8 mouse cellular contexts compared by ENCODE assay signal in the genomic region with DNA sequence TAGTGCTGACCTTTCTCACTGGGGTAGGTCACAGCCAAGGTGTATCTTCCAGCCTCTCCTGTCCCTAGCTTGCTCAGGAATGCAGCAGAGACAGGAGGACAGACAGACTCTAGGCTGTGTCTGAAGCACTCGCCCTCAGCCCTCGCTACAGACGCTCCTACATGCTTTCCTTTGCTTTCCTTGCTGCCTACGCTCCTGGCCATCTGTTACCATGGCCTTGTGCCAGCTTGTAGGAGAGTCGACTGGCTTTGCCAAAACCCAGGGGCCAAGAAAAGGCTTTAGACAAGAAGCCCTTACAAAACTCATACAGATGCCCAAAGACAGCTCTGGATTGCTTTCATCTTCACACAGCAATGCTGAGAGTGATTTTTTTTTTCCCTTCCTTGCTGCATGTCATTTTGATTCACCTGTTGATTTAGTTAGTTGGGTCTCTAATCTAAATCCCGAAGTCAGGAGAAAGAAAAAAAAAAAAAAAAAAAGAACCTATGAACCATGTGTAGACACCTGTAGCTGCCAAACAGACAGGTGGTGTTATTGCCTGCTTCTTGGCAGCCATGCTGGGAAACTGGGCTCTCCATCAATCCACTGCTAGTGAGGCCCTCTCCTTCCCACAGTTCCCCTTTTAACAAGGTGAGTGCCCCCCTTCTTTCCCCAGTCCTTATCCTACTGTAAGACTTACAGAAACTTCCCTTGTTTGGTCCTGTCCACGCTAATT.
DNase-seq lines count a peak whose midpoint lies in the region; ATAC-seq and TF ChIP-seq lines count a peak whose summit lies in the region.
"Had no signal": no experiment of that assay in that cellular context is flagged by ENCODE, and none has a peak within 500 bp of the region (broad histone marks: within the 10 kb centered on the region; RNA-seq: fewer than 3 reads in every experiment).

No protein-coding gene starts in this region.

- H3K36me3 ChIP-seq in heart, postnatal 0 days (replicated peaks; ENCODE audit: control insufficient read depth, insufficient read depth, low read length) = no peaks in the 10 kb centered on the region
- H3K36me3 ChIP-seq: limb, embryonic 13.5 days had no signal

- H3K9me3 ChIP-seq in heart, postnatal 0 days (replicated peaks; ENCODE audit: control insufficient read depth, low read length) = no peaks in the 10 kb centered on the region
- H3K9me3 ChIP-seq: limb, embryonic 13.5 days had no signal

- H3K27ac ChIP-seq in heart, postnatal 0 days (ENCODE audit: low read depth) = no peak overlapping the region
- H3K27ac ChIP-seq: limb, embryonic 13.5 days had no signal

- no peak for ATAC-seq in heart, postnatal 0 days (ENCODE audit: insufficient read depth, low read depth)

- no peak for TF ChIP-seq CTCF in heart, postnatal 0 days (IDR thresholded peaks at IDR 0.05; ENCODE audit: low read depth)

- H3K9ac ChIP-seq in heart, postnatal 0 days (replicated peaks; ENCODE audit: low read depth, low read length) = no peak overlapping the region
- H3K9ac ChIP-seq: limb, embryonic 13.5 days had no signal

- no peak for TF ChIP-seq EP300 in heart, postnatal 0 days (IDR thresholded peaks at IDR 0.05; ENCODE audit: low read depth)

- no peak overlapping the region for H3K4me3 ChIP-seq in heart, postnatal 0 days (ENCODE audit: low read depth, low read length)
- H3K4me3 ChIP-seq: limb, embryonic 13.5 days had no signal

- H3K4me1 ChIP-seq in heart, postnatal 0 days (ENCODE audit: control insufficient read depth, insufficient read depth) = peaks cover 12% of the 10 kb centered on the region; the same call in 1 of the 2 replicates

- peak; percentile 44 for DNase-seq in 3T3-L1 (ENCODE audit: low read depth, low spot score)
- DNase-seq in Muller cell, postnatal 12 days (ENCODE audit: inconsistent ontology term) = peak; percentile 86
- peak; percentile 76 for DNase-seq in fibroblast of lung, adult 2 months (ENCODE audit: low read depth)
- peak; percentile 57 for DNase-seq in heart, postnatal 0 days (ENCODE audit: low spot score)
- peak; percentile 15 to 70 for DNase-seq in left cerebral cortex, adult 9 months (ENCODE audit: low spot score in 2 of 2)
- peak; percentile 77 for DNase-seq in right cerebral cortex, adult 18-20 months
- DNase-seq in thymus, postnatal 14 days = no peak

- 27% methylated on average over 7 of the region's 7 CpGs for WGBS in heart, postnatal 0 days

- H3K27me3 ChIP-seq in heart, postnatal 0 days (ENCODE audit: control insufficient read depth, insufficient read depth, low read length) = no peaks in the 10 kb centered on the region
- H3K27me3 ChIP-seq: limb, embryonic 13.5 days had no signal

- H3K4me2 ChIP-seq in heart, postnatal 0 days (ENCODE audit: low read depth, low read length) = peak overlapping the region; percentile 17; the same call in 1 of the 2 replicates
- H3K4me2 ChIP-seq: limb, embryonic 13.5 days had no signal
